Mouse (Mus musculus) layer of hippocampus, postnatal 14 days (tissue): ENCODE measurements at regions not wholly inside any gene's neighbourhood (a gene's known extent, or its start where the extent isn't known, plus 50 kb on each side); places are given as distances from the start of the nearest gene placed in this dataset.
A peak's percentile ranks its signal among the peaks of the same experiment; 100 is the strongest.

ENCODE experiments used
- DNase-seq, 2 experiments: peaks; one replicate each; pipeline ENCODE4 v3.0.0; 2021 to 2022; ENCODE audit warnings: low spot score in 2 of 2, mixed read lengths in 1 of 2

DNA sequence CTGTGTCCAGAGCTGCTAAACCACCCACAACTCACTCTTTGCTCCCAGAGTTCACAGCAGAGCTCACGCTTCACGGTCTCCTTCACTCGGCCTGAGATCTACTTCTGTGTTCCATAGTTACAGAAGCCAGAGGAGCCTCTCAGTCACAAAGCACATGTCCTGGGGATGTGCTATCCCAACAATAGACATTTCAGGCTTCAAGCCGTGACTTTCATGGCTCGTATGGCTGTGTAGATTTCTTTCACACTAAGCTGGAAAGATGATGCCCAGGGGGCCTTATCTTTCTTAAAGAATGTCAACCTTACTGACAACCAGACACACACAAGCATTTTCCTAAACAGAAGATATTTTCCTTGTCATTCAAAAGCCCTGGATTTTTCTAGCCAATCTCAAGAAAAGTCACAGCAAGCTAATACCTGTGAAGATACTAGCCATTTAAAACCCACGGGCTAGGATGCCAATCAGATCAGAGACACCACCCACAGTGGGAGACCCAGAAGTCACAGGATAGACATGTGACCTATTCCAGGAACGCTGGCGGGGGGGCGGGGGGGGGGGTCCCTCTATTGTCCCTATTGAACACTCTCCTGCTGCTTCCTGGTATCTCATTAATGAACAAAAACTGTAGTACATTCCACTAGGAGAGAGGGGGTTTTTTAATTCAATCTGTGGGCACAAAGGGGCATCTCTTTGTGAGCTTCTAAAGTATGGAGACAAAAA lies 98.8 kb upstream of the Mapk10 start:
- no peak for DNase-seq

DNA sequence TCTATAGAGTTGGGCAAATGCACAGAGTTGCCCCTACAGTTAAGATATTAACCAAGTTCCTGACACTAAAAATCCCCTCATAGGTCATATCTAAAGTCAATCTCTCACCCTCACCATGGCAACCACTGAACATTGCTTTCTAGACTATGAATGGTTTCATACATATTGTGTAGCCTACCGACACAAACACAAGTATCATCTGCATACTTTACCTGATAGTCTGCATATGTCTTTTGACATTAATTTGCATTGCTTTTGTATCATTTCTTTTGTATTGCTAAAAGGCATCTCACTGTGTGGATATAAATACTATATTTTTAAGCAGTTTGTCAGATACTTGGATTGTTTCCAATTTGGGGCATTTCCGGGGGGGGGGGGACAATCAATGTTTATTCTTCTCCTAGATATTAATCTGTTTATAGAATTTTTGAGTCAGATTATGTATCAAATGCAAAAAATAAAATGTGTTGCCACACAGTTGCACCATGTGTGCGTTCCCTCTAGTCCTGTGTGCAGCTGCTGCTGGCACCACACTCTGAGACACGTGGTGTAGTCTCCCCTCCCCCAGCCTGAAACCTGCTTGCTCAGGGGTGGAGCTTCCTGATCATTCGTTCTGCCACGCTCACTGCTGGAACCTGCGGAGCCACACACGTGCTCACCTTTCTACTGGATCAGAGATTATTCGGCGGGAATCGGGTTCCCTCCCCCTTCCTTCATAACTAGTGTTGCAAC lies 94.7 kb upstream of the Mapk10 start:
- DNase-seq, result peak; percentile 18 to 31

DNA sequence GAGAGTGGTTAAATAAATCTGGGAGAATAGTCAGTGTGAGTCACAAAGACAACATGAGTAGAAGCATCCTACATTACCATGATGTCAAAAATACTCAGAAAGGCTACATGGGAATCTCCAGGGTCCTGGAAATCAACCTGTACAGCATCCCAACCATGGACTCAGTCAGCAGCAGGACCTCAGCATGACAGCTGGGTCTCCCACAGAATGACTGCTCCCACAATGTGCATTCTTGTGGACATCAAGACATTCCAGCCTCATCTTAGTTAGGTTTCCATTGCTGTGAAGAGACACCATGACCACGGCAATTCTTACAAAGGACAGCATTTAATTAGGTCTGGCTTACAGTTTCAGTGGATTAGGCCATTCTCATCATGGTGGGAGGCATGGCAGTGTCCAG lies 93.8 kb upstream of the Mapk10 start:
- no peak for DNase-seq

DNA sequence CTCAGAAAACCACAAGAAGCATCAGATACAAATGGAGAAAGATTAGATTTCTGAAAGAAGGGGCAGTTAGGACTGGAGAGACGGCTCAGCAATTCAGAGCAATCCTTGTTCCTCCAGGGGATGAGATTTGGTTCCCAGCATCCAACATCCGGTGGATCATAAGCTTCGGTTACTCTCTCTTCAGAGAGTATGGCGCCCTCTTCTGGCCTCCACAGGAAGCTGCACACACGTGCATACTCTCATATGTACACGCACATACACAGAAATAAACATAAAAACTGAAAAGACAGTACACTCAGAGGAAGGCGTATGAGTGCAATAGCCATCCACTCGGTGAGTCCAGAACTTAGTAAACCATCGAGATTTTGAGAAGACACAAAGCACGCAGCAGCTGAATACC lies 91.6 kb upstream of the Mapk10 start:
- no peak for DNase-seq

DNA sequence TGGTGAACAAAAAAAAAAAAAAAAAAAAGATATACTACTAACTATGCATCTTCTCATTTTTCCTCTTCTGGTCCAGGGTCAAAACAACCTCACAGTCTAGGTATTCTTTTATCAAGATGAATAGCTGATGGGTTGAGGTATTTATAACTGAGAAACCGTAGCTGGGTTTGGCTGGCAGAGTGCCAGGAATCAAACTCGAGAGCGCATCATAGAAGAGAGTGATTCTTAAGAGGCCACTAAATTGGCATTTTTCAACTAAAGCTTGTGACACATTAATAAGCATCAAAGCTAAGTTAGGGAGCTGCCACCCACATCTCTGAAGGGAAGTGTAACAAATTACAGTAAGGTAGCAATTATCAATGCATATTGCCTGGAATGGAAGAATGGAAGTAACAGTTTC lies 90.2 kb upstream of the Mapk10 start:
- no peak for DNase-seq

DNA sequence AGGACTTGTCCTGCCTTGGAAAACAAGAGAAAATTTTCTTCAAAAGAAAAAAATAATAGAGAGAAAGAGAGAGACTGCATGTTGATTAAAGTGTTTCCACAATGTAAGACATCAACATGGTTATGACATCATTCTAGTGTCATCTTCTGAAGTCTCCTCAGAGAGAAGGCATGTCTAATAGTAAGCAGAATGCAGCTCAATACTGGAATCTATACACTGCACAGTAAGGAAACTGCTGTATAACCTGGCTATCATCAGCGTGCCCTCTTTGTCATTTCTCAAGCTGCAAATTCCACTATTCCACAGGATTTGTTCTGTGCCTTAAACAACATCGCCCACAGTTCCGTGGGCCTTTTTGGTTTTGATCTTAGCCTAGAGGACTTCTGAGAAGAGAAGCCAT lies 82.8 kb upstream of the Mapk10 start:
- no peak for DNase-seq

DNA sequence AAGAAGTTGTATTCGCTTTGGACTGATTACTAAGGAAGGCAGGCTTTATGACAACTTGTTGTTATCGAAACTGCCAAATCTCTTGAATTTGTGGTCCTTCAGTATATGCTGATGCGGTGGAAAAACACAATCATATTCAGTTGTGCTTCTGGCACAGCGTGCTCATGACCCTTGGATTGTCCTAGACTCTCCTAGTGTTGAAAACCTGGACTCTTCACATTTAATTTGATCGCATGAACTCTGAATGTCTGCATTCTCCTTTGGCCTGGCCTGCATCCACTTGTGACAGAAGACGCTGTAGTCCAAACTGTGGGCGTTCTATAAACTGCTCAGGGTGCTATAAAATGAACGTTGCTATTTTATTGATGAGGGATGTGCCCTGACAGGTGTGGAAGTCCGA lies 80.6 kb upstream of the Mapk10 start:
- no peak for DNase-seq

DNA sequence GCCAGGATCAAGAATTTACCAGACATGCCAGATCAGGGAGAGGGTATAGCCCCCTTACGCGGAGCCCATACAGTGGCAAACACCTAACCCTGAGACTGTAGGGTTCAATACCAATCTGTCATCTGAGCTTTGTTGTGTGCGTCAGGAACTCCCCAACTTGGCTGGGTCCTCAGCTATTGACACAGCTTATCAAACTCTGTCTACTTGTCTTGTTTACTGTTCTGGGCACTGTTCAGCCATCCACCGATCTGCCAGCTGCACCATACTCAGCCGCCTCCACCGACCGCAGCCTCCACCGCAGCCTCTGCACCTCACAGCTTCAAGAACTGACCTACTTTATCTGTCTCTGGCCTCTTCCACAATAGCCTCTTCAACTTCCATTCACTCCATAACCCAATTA lies 80.1 kb upstream of the Mapk10 start:
- no peak for DNase-seq

DNA sequence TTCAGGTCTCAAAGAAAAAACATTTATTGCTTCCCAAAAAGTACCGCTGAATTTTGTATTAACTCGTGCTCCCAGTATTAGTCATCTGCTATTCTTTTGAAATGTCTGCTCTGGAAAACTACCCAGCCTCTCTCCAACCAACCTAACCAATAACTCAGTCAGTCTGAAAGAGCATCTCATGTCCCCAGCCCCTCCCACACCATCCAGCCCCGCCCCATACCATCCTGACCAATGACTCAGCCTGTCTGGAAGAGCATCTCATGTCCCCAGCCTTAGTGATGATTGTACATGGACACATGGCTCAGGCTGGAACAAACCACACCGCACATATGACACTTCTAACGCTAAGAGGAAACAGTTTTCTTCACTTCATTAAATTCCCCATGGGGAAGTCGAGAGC lies 58.1 kb upstream of the Mapk10 start:
- peak; percentile 3 to 5 for DNase-seq

DNA sequence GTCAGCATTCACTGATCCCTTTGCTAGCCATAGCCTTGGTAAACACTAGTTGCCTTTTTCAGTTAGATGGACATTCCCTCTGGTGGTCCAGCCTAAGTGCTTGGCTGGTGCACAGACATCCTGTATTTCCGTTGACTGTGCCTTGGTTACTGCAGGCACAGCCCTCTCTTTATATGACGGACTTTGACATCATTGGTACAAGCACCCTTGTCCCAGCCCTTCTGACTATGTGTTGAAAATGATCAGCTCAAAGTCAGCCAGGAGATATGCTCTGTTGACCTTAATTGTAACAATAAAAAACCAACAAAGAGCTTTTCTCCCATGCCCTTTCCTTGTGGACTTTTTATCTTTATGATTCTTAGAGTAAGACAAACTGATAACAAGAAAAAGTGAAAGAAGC lies 53.8 kb upstream of the Mapk10 start:
- DNase-seq, result no peak

DNA sequence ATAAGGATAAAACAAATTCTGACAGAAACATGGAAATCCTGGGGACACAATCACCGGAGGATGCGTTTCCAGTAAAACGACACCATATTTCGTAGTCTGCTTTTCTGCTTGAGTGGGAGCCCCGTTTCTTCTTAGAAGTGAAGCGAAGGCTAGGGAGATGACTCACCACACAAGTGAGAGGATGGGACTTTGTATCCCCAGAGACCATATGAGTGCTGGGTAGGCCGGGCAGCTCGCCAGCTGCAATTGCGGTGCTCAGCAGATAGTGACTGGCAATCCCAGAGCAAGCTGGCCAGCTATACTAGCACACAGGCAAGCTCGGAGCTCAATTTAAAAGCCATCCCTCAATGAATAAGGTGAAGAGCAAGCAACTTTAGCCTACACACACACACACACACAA lies 50.3 kb upstream of the Mapk10 start:
- peak; percentile 4 to 24 for DNase-seq
